In genomic region chr12:59106491-59106890, GRCm38 (mm10) we compare ENCODE assay signal across 19 mouse cellular contexts.
"Had no signal": no experiment of that assay in that cellular context is flagged by ENCODE, and none has a peak within 500 bp of the region (broad histone marks: within the 10 kb centered on the region; RNA-seq: fewer than 3 reads in every experiment).

No protein-coding gene starts in this region.

- H3K4me3 ChIP-seq: heart, embryonic 10.5 days; heart, embryonic 12.5 days; hindbrain, embryonic 13.5 days; hindbrain, embryonic 15.5 days; limb, embryonic 13.5 days; limb, embryonic 15.5 days had no signal

- H3K4me2 ChIP-seq: heart, embryonic 12.5 days; hindbrain, embryonic 13.5 days; hindbrain, embryonic 15.5 days; limb, embryonic 13.5 days; limb, embryonic 15.5 days had no signal

- H3K9me3 ChIP-seq: heart, embryonic 10.5 days; heart, embryonic 12.5 days; hindbrain, embryonic 13.5 days; hindbrain, embryonic 15.5 days; limb, embryonic 13.5 days; limb, embryonic 15.5 days had no signal

- H3K27me3 ChIP-seq: heart, embryonic 12.5 days; hindbrain, embryonic 13.5 days; hindbrain, embryonic 15.5 days; limb, embryonic 13.5 days; limb, embryonic 15.5 days had no signal

- H3K4me1 ChIP-seq: heart, embryonic 10.5 days; heart, embryonic 12.5 days; hindbrain, embryonic 13.5 days; hindbrain, embryonic 15.5 days; limb, embryonic 13.5 days; limb, embryonic 15.5 days had no signal

- DNase-seq: gastrocnemius, postnatal 14 days; gastrocnemius, postnatal 36 days; heart, adult 18-20 months; heart, postnatal 14 days; heart, postnatal 36 days; kidney, postnatal 10 days; kidney, postnatal 4 days; layer of hippocampus, adult 9-11 months; layer of hippocampus, postnatal 36 days; left cerebral cortex, postnatal 4 days; lung, adult 18-20 months had no signal

- H3K9ac ChIP-seq: heart, embryonic 12.5 days; hindbrain, embryonic 13.5 days; hindbrain, embryonic 15.5 days; limb, embryonic 13.5 days; limb, embryonic 15.5 days; liver, embryonic 14.5 days had no signal

- H3K27ac ChIP-seq: heart, embryonic 10.5 days; hindbrain, embryonic 13.5 days; hindbrain, embryonic 15.5 days; hindbrain, postnatal 0 days; limb, embryonic 13.5 days; limb, embryonic 15.5 days; liver, embryonic 14.5 days had no signal

- ATAC-seq: hindbrain, postnatal 0 days had no signal

- H3K36me3 ChIP-seq: heart, embryonic 10.5 days; heart, embryonic 12.5 days; hindbrain, embryonic 13.5 days; hindbrain, embryonic 15.5 days; limb, embryonic 13.5 days; limb, embryonic 15.5 days had no signal
